8 mouse cellular contexts compared by ENCODE assay signal in genomic region chr3:102194291-102195051, GRCm38 (mm10). TPM values are rescaled to one million over a fixed set of nuclear protein-coding genes. Genes with fewer than 3 reads are reported as not detected.
A peak's percentile ranks its signal among the peaks of the same experiment; 100 is the strongest.
DNase-seq lines count a peak whose midpoint lies in the region; ATAC-seq and TF ChIP-seq lines count a peak whose summit lies in the region.
"Had no signal": no experiment of that assay in that cellular context is flagged by ENCODE, and none has a peak within 500 bp of the region (broad histone marks: within the 10 kb centered on the region; RNA-seq: fewer than 3 reads in every experiment).

No protein-coding gene starts in this region.

- H3K4me2 ChIP-seq in heart, embryonic 12.5 days: peak overlapping the region; percentile 57
- H3K4me2 ChIP-seq in liver, postnatal 0 days (ENCODE audit: low read depth, low read length): no peak overlapping the region
- H3K4me2 ChIP-seq: liver, embryonic 15.5 days had no signal

- no peak for TF ChIP-seq CTCF in liver, postnatal 0 days (IDR thresholded peaks at IDR 0.05; ENCODE audit: low read depth)

- H3K9ac ChIP-seq in heart, embryonic 12.5 days: peak overlapping the region; percentile 5; the same call in 1 of the 2 replicates
- H3K9ac ChIP-seq in liver, postnatal 0 days (replicated peaks): no peak overlapping the region
- H3K9ac ChIP-seq: liver, embryonic 15.5 days had no signal

- peaks cover 8% of the 10 kb centered on the region for H3K36me3 ChIP-seq in heart, embryonic 12.5 days
- 0 out of 2 replicates have a peak, but pooled peaks cover 3% of the 10 kb centered on the region for H3K36me3 ChIP-seq in liver, postnatal 0 days (replicated peaks; ENCODE audit: insufficient read depth, low read length)
- H3K36me3 ChIP-seq: liver, embryonic 15.5 days had no signal

- no peaks in the 10 kb centered on the region for H3K9me3 ChIP-seq in heart, embryonic 12.5 days (replicated peaks)
- no peaks in the 10 kb centered on the region for H3K9me3 ChIP-seq in liver, postnatal 0 days (ENCODE audit: low read length)
- H3K9me3 ChIP-seq: liver, embryonic 15.5 days had no signal

- peak; percentile 30 for DNase-seq in right cerebral cortex, postnatal 4 days
- no peak for DNase-seq in right cerebral cortex, postnatal 36 days (ENCODE audit: low spot score in 2 of 2)
- no peak for DNase-seq in liver, postnatal 0 days
- no peak for DNase-seq in natural killer cell, adult 2 months (ENCODE audit: low spot score in 2 of 2)
- no peak for DNase-seq in spleen, postnatal 10 days (ENCODE audit: low spot score in 2 of 2)
- no peak for DNase-seq in urinary bladder, adult 2 months (ENCODE audit: low spot score)

- H3K4me3 ChIP-seq in heart, embryonic 12.5 days: no peak overlapping the region
- no peak overlapping the region for H3K4me3 ChIP-seq in liver, postnatal 0 days (ENCODE audit: low read depth, low read length)
- H3K4me3 ChIP-seq: liver, embryonic 15.5 days had no signal

- peak overlapping the region; percentile 80 for H3K27ac ChIP-seq in heart, embryonic 12.5 days (ENCODE audit: poor library complexity, severe bottlenecking)
- 0 out of 2 replicates have a peak overlapping the region, but pooled peaks have one; percentile 34 for H3K27ac ChIP-seq in liver, postnatal 0 days (ENCODE audit: low read depth)
- H3K27ac ChIP-seq: liver, embryonic 15.5 days had no signal

- WGBS in heart, embryonic 12.5 days: 16% methylated on average over 11 of the region's 11 CpGs
- 31% methylated on average over 11 of the region's 11 CpGs for WGBS in liver, postnatal 0 days (ENCODE audit: insufficient replicate concordance)

- no peaks in the 10 kb centered on the region for H3K27me3 ChIP-seq in heart, embryonic 12.5 days (replicated peaks)
- peaks cover 7% of the 10 kb centered on the region; the same call in 1 of the 2 replicates for H3K27me3 ChIP-seq in liver, postnatal 0 days (ENCODE audit: insufficient read depth, low read length)

- TF ChIP-seq EP300 in liver, postnatal 0 days (IDR thresholded peaks at IDR 0.05; ENCODE audit: low read depth): no peak

- H3K4me1 ChIP-seq in heart, embryonic 12.5 days (replicated peaks): peaks cover 91% of the 10 kb centered on the region
- H3K4me1 ChIP-seq in liver, postnatal 0 days (ENCODE audit: insufficient read depth): 0 out of 2 replicates have a peak, but pooled peaks cover 4% of the 10 kb centered on the region

- ATAC-seq in heart, embryonic 12.5 days (ENCODE audit: insufficient number of reproducible peaks, low FRiP score): no peak
- no peak for ATAC-seq in liver, postnatal 0 days

RNA-seq across cellular contexts. Expression of gene Vangl1, which starts 10.0 kb away (rescaled TPM):
- 31.0 and 31.8 TPM in 2 replicates for polyA plus RNA-seq in heart, embryonic 12.5 days (2016; fragmentation: Nextera tagmentation; extraction: Ambion mirVana)
- polyA plus RNA-seq in liver, postnatal 0 days (2015; fragmentation: Nextera tagmentation; extraction: Ambion mirVana): 21.4 and 22.8 TPM in 2 replicates
- 22.2 and 30.7 TPM in 2 replicates for polyA plus RNA-seq in urinary bladder, adult 2 months (2012; rRNA removed)
